Mouse (Mus musculus) C2C12 (cell line): ENCODE results near the gene Rpa1.

Experiments used
- MAX ChIP-seq: IDR thresholded peaks from one replicate; pipeline ENCODE4 v1.6.1; 2011; ENCODE audit warnings: mild to moderate bottlenecking, control low read depth
- USF1 ChIP-seq: IDR thresholded peaks from one replicate; pipeline ENCODE4 v1.6.1; 2011; ENCODE audit warnings: low read depth, mild to moderate bottlenecking, control low read depth, moderate library complexity

DNA sequence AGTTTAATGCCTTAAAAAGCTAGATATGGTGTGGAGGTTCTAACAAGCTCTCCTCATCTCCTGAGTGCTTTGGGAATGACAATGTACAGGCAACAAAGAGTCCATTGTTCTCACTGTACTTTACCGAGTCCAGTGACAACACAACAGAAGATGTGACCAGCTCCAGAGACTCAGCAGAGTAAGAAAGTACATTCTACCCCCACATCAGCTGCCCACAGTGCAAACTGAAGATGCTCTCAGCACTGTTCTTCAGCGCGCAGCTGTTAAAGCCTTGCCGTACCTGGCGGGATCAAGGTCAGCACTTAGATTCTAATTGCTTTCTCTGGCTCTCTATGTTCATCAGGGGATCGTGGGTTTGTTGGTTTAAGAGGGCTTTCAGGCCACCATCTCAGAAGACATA lies 36.4 kb downstream of the Rpa1 start:
- no peak for TF ChIP-seq MAX
- TF ChIP-seq USF1: no peak
